In genomic region chr2:146847863-146848262, GRCm38 (mm10) we compare ENCODE assay signal across 13 mouse cellular contexts.
"Had no signal": no experiment of that assay in that cellular context is flagged by ENCODE, and none has a peak within 500 bp of the region (broad histone marks: within the 10 kb centered on the region; RNA-seq: fewer than 3 reads in every experiment).

No protein-coding gene starts in this region.

- ATAC-seq: liver, embryonic 12.5 days; midbrain, embryonic 15.5 days had no signal

- DNase-seq: kidney, adult 18-20 months; kidney, postnatal 10 days; kidney, postnatal 36 days; layer of hippocampus, postnatal 36 days; liver; lung, adult 18-20 months; lung, postnatal 10 days; right cerebral cortex, postnatal 4 days; thymus, adult 2 months; thymus, postnatal 14 days; thymus, postnatal 4 days had no signal
